Mouse (Mus musculus) cerebellum, adult 2 months (tissue): ENCODE measurements around the gene Abca8a.

Source experiments
- CTCF ChIP-seq: fragments of 200-500 bp; IDR thresholded peaks from 2 replicates; pipeline ENCODE4 v1.5.1; 2011; ENCODE audit warnings: low read depth, mild to moderate bottlenecking, control low read depth, low read length, moderate library complexity, borderline replicate concordance; ENCODE audit not compliant: insufficient read depth
- POLR2A ChIP-seq: fragments of 200-500 bp; IDR thresholded peaks from 2 replicates; pipeline ENCODE4 v1.6.1; 2011; ENCODE audit warnings: low read length, control low read depth, borderline replicate concordance; ENCODE audit not compliant: insufficient read depth

DNA sequence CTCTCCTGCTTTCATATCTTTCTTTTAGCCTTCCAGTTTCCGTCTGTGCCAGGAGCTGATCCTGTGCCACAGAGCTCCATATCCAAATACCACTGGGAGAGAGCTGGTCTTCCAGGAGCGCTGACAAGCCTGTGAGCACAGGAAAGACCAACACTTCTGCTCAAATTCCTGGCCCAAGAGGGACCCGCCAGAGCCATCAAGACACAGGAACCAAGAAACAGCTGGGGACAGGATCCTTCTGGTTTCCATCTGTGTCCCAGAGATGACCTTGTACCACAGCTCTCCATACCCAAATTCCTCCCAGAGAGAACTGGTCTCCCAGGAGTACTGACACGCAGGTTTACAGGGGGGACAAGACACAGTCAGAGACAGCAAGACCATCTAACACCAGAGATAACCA lies 3.1 kb upstream of the Abca8a start:
- TF ChIP-seq POLR2A, result no peak
- TF ChIP-seq CTCF, result no peak
